Mouse (Mus musculus): Measurements from ENCODE around the gene Gm37240. TPM values are rescaled to one million over a fixed set of nuclear protein-coding genes. Genes with fewer than 3 reads are reported as not detected.

Gm37240 gene
- polyA plus RNA-seq, 1 experiment from 2014 or later = 3.3 TPM

DNA sequence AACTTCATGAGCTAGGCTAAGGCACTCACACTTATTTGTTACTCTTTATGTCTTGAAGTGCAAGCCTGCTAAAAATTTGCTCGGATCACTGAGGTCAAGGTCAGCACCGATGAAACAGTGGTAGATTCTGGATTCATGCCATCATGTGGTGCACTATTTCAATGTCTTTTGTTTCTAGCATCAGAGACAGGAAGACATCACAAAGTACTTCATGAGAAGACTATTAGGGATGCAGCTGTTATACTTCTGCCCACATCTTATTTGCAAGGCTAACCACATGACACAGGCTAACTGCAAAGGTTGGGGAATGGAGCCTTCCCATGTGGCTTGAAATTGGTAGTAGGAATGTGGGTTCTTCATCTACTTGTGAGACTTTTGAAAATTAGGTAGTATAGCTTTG lies 1081.1 kb downstream of the Gm37240 start:
- Histone ChIP-seq H3K36me3 (ENCODE audit: control insufficient read depth, insufficient read depth) (no peaks in the 10 kb centered on the region), H3K4me3 (ENCODE audit: low read depth, low read length) (no peak overlapping the region), H3K27me3 (replicated peaks; ENCODE audit: control insufficient read depth, insufficient read depth, low read length) (no peaks in the 10 kb centered on the region), H3K9ac (ENCODE audit: low read depth, low read length) (no peak overlapping the region), H3K9me3 (ENCODE audit: control insufficient read depth) (no peaks in the 10 kb centered on the region), H3K27ac (ENCODE audit: low read depth, low read length) (no peak overlapping the region), H3K4me2 (replicated peaks; ENCODE audit: low read depth) (no peak overlapping the region), H3K4me1 (replicated peaks; ENCODE audit: control insufficient read depth, insufficient read depth, low read length) (no peaks in the 10 kb centered on the region)
- WGBS = 57% methylated on average over 2 of the region's 2 CpGs
- no peak for ATAC-seq
- no peak for TF ChIP-seq CTCF (IDR thresholded peaks at IDR 0.05; ENCODE audit: low read depth)

DNA sequence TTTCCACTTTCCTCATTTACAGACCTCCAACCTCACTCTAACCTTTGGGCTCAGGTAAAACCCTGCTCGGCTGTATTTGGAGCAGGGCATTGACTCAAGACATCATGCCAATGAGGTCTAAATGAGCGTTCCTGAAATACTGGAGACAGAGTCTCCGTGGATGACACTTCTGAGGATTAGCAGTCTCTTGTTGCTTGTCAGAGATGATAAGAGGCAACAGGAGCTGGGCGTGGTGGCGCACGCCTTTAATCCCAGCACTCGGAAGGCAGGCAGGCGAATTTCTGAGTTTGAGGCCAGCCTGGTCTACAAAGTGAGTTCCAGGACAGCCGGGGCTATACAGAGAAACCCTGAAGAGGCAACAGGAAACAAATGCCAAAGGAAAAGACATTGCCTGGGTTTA lies 1083.3 kb downstream of the Gm37240 start:
- H3K9ac ChIP-seq (ENCODE audit: low read depth, low read length) = no peak overlapping the region
- H3K4me2 ChIP-seq (replicated peaks; ENCODE audit: low read depth) = no peak overlapping the region
- TF ChIP-seq CTCF (IDR thresholded peaks at IDR 0.05; ENCODE audit: low read depth) = no peak
- H3K27me3 ChIP-seq (replicated peaks; ENCODE audit: control insufficient read depth, insufficient read depth, low read length) = no peaks in the 10 kb centered on the region
- no peak for ATAC-seq
- no peaks in the 10 kb centered on the region for H3K36me3 ChIP-seq (ENCODE audit: control insufficient read depth, insufficient read depth)
- no peak overlapping the region for H3K27ac ChIP-seq (ENCODE audit: low read depth, low read length)
- no peak overlapping the region for H3K4me3 ChIP-seq (ENCODE audit: low read depth, low read length)
- 52% methylated on average over 9 of the region's 9 CpGs for WGBS
- H3K4me1 ChIP-seq (replicated peaks; ENCODE audit: control insufficient read depth, insufficient read depth, low read length) = no peaks in the 10 kb centered on the region
- H3K9me3 ChIP-seq (ENCODE audit: control insufficient read depth) = no peaks in the 10 kb centered on the region

DNA sequence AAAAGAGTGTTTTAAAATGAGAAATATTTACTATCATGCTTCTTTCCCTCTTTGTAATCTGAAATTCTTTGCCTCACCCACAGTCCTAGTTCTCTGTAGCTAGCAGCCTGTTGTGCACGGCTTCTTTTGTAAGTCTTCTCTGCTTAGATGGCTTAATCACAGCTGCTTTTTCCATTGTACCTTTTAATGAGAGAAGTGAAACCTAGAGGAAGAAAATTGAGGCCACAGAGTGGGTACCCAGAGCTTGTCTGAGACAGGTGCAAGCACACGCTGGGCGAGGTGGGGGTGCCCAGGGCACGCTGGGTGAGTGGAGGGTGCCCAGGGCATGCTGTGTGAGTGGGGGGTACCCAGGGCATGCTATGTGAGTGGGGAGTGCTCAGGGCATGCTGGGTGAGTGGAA lies 1099.4 kb downstream of the Gm37240 start:
- Histone ChIP-seq H3K27me3 (replicated peaks; ENCODE audit: control insufficient read depth, insufficient read depth, low read length) (no peaks in the 10 kb centered on the region), H3K4me2 (replicated peaks; ENCODE audit: low read depth) (no peak overlapping the region), H3K4me1 (replicated peaks; ENCODE audit: control insufficient read depth, insufficient read depth, low read length) (no peaks in the 10 kb centered on the region), H3K9me3 (ENCODE audit: control insufficient read depth) (no peaks in the 10 kb centered on the region), H3K27ac (ENCODE audit: low read depth, low read length) (no peak overlapping the region), H3K9ac (ENCODE audit: low read depth, low read length) (no peak overlapping the region), H3K36me3 (ENCODE audit: control insufficient read depth, insufficient read depth) (no peaks in the 10 kb centered on the region), H3K4me3 (ENCODE audit: low read depth, low read length) (no peak overlapping the region)
- TF ChIP-seq CTCF (IDR thresholded peaks at IDR 0.05; ENCODE audit: low read depth) = no peak
- WGBS = 94% methylated on average over 4 of the region's 4 CpGs
- ATAC-seq = no peak

DNA sequence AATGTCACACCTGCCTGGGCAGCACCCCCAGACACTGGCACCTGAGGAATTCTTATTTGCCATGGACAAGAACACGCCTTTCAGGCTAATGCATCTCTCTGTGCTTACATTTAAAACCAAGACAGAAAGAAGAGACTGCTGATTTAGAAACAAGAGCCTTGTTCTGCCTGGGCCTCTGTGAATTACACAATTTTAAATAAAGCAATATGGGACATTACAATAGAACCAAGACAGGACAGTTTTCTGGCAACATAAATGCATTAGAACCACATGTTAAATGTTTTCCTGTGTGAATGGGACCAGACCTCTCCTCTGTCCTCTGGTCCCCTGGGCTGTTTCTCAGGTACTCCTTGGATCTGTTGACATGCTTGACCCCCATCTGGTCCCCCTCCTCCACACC lies 1111.2 kb downstream of the Gm37240 start:
- WGBS = 76% methylated on average over 1 of the region's 1 CpGs
- Histone ChIP-seq H3K9me3 (ENCODE audit: control insufficient read depth) (no peaks in the 10 kb centered on the region), H3K9ac (ENCODE audit: low read depth, low read length) (no peak overlapping the region), H3K4me2 (replicated peaks; ENCODE audit: low read depth) (no peak overlapping the region), H3K27ac (ENCODE audit: low read depth, low read length) (no peak overlapping the region), H3K4me1 (replicated peaks; ENCODE audit: control insufficient read depth, insufficient read depth, low read length) (no peaks in the 10 kb centered on the region), H3K27me3 (replicated peaks; ENCODE audit: control insufficient read depth, insufficient read depth, low read length) (no peaks in the 10 kb centered on the region), H3K36me3 (ENCODE audit: control insufficient read depth, insufficient read depth) (no peaks in the 10 kb centered on the region), H3K4me3 (ENCODE audit: low read depth, low read length) (no peak overlapping the region)
- TF ChIP-seq CTCF (IDR thresholded peaks at IDR 0.05; ENCODE audit: low read depth) = no peak
- ATAC-seq = no peak

DNA sequence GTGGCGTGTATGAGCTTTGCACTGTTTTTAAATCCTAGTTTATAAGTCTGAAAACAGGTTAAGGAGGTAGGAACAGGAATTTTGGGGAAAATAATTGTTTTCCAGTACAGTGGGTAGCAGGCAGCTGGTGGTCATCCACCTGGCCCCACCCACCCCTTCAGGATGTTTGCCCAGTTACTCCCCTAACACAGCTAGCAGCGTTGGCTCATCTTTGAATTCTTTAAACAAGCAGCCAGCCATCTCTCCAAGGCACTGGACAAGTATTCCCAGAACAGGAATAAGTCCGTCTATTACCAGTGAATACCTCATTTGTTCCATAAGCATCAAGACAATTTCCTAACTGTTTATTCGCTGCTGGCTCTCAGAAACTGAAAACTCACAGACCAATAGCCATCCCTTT lies 1111.7 kb downstream of the Gm37240 start:
- Histone ChIP-seq H3K27me3 (replicated peaks; ENCODE audit: control insufficient read depth, insufficient read depth, low read length) (no peaks in the 10 kb centered on the region), H3K9ac (ENCODE audit: low read depth, low read length) (no peak overlapping the region), H3K36me3 (ENCODE audit: control insufficient read depth, insufficient read depth) (no peaks in the 10 kb centered on the region), H3K4me3 (ENCODE audit: low read depth, low read length) (no peak overlapping the region), H3K27ac (ENCODE audit: low read depth, low read length) (0 out of 2 replicates have a peak overlapping the region, but pooled peaks have one; percentile 37), H3K4me1 (replicated peaks; ENCODE audit: control insufficient read depth, insufficient read depth, low read length) (no peaks in the 10 kb centered on the region), H3K9me3 (ENCODE audit: control insufficient read depth) (no peaks in the 10 kb centered on the region), H3K4me2 (replicated peaks; ENCODE audit: low read depth) (no peak overlapping the region)
- TF ChIP-seq CTCF (IDR thresholded peaks at IDR 0.05; ENCODE audit: low read depth) = no peak
- WGBS = 60% methylated on average over 4 of the region's 4 CpGs
- ATAC-seq = no peak

DNA sequence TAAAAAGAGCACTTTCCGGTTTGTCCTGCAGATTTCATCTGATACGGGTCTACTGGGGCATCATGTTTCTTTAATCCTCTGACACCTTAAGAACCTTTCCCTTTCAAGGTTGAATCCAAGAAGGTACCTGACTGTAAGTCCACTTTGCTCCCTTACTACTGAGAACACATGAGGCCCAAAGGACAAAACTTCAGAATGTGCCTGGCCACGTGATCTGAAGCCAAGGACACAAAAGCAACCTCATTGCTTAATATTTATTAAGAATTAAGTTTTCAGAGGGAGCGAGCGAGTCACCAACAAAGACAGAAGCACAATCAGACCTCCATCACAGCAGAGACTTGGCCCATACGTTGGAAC lies 1112.3 kb downstream of the Gm37240 start:
- Histone ChIP-seq H3K27me3 (replicated peaks; ENCODE audit: control insufficient read depth, insufficient read depth, low read length) (no peaks in the 10 kb centered on the region), H3K9me3 (ENCODE audit: control insufficient read depth) (no peaks in the 10 kb centered on the region), H3K27ac (ENCODE audit: low read depth, low read length) (peak overlapping the region; percentile 37; the same call in 1 of the 2 replicates), H3K36me3 (ENCODE audit: control insufficient read depth, insufficient read depth) (no peaks in the 10 kb centered on the region), H3K9ac (ENCODE audit: low read depth, low read length) (no peak overlapping the region), H3K4me3 (ENCODE audit: low read depth, low read length) (no peak overlapping the region), H3K4me2 (replicated peaks; ENCODE audit: low read depth) (peak overlapping the region; percentile 10; the same call in 1 of the 2 replicates), H3K4me1 (replicated peaks; ENCODE audit: control insufficient read depth, insufficient read depth, low read length) (no peaks in the 10 kb centered on the region)
- TF ChIP-seq CTCF (IDR thresholded peaks at IDR 0.05; ENCODE audit: low read depth) = no peak
- 41% methylated on average over 6 of the region's 6 CpGs for WGBS
- no peak; the same call in 1 of the 2 replicates for ATAC-seq

Data from intestine, postnatal 0 days (tissue).